Mouse (Mus musculus) Patski (cell line): Measurements from ENCODE around the gene Vmo1. TPM values are rescaled to one million over a fixed set of nuclear protein-coding genes. Genes with fewer than 3 reads are reported as not detected.

Experiments used
- ATAC-seq: fragments of 100-300 bp; one replicate; pipeline ENCODE4 v1.8.0; 2021
- CTCF ChIA-PET: fragments of 350-600 bp; sonication (Branson Sonifier 250); formaldehyde crosslinking; loops from one replicate; lab custom pipeline; 2022; ENCODE audit warnings: inconsistent platforms; lab: Charles Lee
- POLR2A ChIA-PET: fragments of 350-600 bp; sonication (Branson Sonifier 250); formaldehyde crosslinking; loops from one replicate; lab custom pipeline; 2022; ENCODE audit warnings: antibody characterized with exemption, inconsistent platforms; lab: Charles Lee
- DNase-seq: peaks from one replicate; pipeline ENCODE4 v3.0.0-alpha.2; 2011; ENCODE audit warnings: low read depth, low spot score
- H3K27me3 ChIP-seq: fragments of 371-371 bp; one replicate; pipeline ENCODE4 v1.5.1; 2021
- CTCF ChIP-seq: fragments of 100-300 bp; IDR thresholded peaks from one replicate; pipeline ENCODE4 v1.5.1; 2021
- in situ Hi-C: fragments of 300-500 bp; cut with MboI; formaldehyde crosslinking; loops from 3 replicates; pipeline ENCODE4 v1.11.1; 2018; ENCODE audit warnings: low pct_unique_long_range_greater_than_20kb, mixed read lengths
- polyA plus RNA-seq: library from polyadenylated mRNA; unstranded; gene quantifications from one replicate; pipeline ENCODE4 v1.2.3, GENCODE M21; 2021

Gene Vmo1
- polyA plus RNA-seq, 1 experiment from 2014 or later, result not detected

DNA sequence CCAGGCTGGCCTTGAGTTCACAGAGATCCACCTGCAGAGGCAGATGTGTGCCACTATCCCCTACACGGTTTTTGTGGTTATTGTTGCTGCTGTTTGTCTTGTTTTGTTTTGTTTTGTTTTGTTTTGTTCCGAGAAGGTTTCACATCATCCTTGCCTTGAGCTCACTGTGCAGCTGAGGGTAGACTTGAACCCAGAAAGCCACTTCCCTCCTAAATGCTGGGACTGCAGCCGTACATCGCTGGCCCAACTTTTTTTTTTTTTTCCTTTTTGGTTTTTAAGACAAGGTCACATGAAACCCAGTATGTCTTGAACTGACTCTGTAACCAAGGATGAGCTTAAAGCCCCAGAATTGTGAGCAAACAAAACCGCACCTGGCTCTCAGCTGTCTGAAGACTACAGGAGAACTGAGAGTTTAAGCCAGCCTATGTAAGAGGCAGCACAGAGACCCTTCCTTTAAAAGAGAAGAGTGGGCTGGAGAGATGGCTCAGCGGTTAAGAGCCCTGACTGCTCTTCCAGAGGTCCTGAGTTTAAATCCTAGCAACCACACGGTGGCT lies 7.4 kb downstream of the Vmo1 start:
- H3K27me3 ChIP-seq, result peaks cover 6% of the 10 kb centered on the region
- in situ Hi-C loops, result loop anchor here (5.0 kb wide), 1 partner anchor 90 kb away; no protein-coding TSS in a partner anchor
- ChIA-PET CTCF (interaction anchor here (1.1 to 2.5 kb wide), 2 partner anchors 75 to 92 kb away, joined by 4 to 9 read pairs; partner anchors contain the start of gene Arrb2), POLR2A (interaction anchor here (0.6 to 1.6 kb wide), 5 partner anchors 12 to 98 kb away, joined by 3 to 6 read pairs (median 3); no protein-coding TSS in a partner anchor)
- no peak for TF ChIP-seq CTCF
- ATAC-seq (no peak), DNase-seq (no peak)

DNA sequence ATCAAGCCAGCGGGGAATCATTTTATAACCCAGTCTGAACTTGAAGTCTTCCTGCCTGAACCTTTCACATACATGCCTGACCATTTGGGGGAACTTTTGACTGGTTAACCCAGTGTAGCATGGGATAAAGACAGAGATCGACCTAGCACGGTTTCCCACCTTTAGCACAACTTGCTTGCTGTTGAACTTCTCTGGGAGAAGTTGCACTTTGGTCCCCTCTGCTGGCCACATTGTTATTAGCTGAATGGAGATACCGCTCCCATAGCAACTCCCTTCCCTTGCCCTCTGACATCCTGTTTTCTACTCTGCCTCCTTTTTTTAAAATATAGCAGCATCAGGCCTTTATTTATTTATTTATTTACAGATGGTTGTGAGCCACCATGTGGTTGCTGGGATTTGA lies 8.0 kb downstream of the Vmo1 start:
- peaks cover 6% of the 10 kb centered on the region for H3K27me3 ChIP-seq
- DNase-seq (no peak), ATAC-seq (no peak)
- in situ Hi-C loops, result loop anchor here (5.0 kb wide), 1 partner anchor 89 kb away; no protein-coding TSS in a partner anchor
- TF ChIP-seq CTCF, result peak; percentile 85
- ChIA-PET POLR2A (interaction anchor here (0.7 to 1.0 kb wide), 2 partner anchors 74 to 99 kb away, joined by 3 read pairs; no protein-coding TSS in a partner anchor), CTCF (interaction anchor here (1.1 to 2.5 kb wide), 2 partner anchors 74 to 91 kb away, joined by 4 to 9 read pairs; partner anchors contain the start of gene Arrb2)

DNA sequence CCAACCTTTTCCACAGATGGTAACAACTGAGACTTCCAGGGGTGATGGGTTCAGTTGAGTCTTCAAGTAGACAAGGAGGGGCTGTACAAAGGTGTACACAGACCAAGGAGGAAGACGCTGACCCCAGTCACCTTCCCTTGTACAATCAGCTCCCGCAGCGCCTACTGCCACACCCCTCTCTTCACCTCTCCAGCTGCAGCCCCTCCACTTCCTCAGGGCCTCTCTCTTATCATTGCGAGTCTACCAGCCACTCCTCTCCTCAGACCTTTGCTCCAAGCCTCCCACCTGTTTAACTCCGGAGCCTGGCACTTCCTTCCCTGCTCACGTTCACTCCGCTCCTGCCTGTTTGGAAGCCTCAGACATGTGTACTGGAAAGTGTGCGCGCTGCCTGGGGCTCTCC lies 9.4 kb downstream of the Vmo1 start, which contains the start of gene Tm4sf5:
Gene Tm4sf5 (plus strand): TSS at position 275 of the 400 bp plus-strand sequence.
- DNase-seq (no peak), ATAC-seq (no peak)
- ChIA-PET CTCF (interaction anchor here (0.8 to 1.6 kb wide), 4 partner anchors 52 to 92 kb away, joined by 3 to 5 read pairs (median 4); partner anchors contain the start of gene Arrb2), POLR2A (interaction anchor here (0.7 kb wide), 1 partner anchor 569 kb away, joined by 3 read pairs; no protein-coding TSS in a partner anchor)
- no peak for TF ChIP-seq CTCF
- in situ Hi-C loops, result loop anchor here (5.0 kb wide), 2 partner anchors 53 to 88 kb away; partner anchors contain the start of gene Med11
- peaks cover 6% of the 10 kb centered on the region for H3K27me3 ChIP-seq

DNA sequence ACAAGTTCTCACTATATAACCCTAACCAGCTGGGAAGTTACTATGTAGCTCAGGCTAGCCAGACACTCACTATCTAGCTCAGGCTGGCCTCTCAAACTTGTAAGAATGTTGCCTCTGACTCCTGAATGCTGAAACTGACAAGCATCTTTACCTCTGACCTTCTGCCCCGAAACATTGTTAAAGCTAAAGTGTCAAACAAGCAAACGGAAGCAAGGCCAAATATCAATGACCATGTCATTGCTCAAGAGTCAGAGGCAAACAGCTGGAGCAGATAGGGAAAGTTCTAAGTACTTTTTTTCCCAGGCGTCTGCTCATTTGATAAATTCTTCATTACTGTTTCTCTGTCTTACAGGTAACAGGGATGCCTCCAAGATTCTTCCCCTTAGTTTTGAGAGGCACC lies 12.4 kb downstream of the Vmo1 start:
- ATAC-seq, result no peak
- CTCF ChIA-PET, result interaction anchor here (0.9 to 1.1 kb wide), 4 partner anchors 14 to 70 kb away, joined by 3 to 4 read pairs (median 4); partner anchors contain the start of genes Arrb2 and Med11
- no peak for TF ChIP-seq CTCF
- no peak for DNase-seq
- in situ Hi-C loops, result loop anchor here (5.0 kb wide), 1 partner anchor 50 kb away; the partner anchor contains the start of gene Med11
- POLR2A ChIA-PET, result no interaction called here
- H3K27me3 ChIP-seq, result no peaks in the 10 kb centered on the region

DNA sequence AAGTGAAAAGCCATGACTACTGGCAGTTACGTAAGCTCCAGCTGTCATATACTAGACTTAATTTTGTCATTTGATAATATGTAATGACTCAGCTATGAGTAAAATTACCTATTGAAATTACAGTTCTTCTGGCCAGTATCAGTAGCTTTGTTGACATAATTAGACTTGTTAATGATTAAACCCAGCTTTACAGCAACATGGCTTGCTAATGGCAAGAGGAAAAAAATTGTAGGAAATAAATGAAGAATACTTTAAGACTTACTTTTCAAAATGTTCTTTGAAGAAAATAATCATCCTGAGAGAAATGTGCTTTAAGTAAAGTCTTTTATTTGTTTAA lies 14.0 kb downstream of the Vmo1 start:
- no peak for TF ChIP-seq CTCF
- no peaks in the 10 kb centered on the region for H3K27me3 ChIP-seq
- CTCF ChIA-PET, result interaction anchor here (0.8 to 2.0 kb wide), 17 partner anchors 12 to 89 kb away, joined by 3 to 16 read pairs (median 4); partner anchors contain the start of genes Arrb2 and Med11
- POLR2A ChIA-PET, result interaction anchor here (1.1 kb wide), 1 partner anchor 48 kb away, joined by 3 read pairs; the partner anchor contains the start of gene Med11
- DNase-seq (no peak), ATAC-seq (no peak)
- in situ Hi-C loops, result loop anchor here (5.0 kb wide), 1 partner anchor 48 kb away; the partner anchor contains the start of gene Med11

DNA sequence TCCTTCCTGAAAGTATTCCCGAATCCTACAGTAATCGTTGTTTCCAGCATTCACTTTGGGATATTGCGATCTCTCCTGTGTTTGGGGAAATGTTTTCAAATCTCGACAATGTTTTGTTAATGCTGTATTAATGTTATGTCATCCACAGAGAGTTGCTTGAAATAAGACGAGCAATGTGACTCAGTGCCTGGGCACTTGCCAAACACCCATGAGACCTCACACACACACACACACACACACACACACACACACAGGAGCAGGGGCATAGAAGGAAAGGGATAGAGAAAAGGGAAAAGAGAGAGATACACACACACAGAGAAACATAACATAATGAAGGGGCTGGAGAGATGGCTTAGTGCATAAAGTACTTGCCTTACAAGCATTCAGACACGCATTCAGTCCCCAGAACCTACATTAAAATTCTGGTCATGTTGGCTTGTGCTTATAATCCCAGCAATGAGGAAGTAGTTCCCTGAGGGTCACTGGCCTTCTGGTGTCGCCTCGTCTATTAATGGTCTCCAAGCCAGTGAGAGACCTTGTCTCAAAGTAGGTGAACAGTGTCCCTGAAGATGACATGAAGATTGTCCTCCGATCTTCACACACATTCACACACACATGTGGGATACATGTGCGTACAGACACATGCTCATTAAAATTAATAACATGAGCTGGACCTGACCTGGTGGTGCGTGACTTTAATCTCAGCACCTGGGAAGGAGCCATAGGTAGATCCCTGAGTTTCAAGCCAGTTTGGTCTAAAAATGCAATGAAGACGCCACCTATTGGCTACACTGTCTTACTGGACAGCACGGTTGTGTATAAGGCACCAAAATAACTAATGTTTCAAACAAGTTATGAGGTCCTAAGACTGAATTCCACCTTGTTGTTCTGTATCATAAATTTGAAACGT lies 14.6 kb downstream of the Vmo1 start:
- peak; percentile 79 for TF ChIP-seq CTCF
- ATAC-seq (no peak), DNase-seq (no peak)
- ChIA-PET POLR2A (no interaction called here), CTCF (interaction anchor here (0.8 to 2.4 kb wide), 20 partner anchors 10 to 89 kb away, joined by 3 to 16 read pairs (median 4); partner anchors contain the start of genes Arrb2 and Med11)
- in situ Hi-C loops, result loop anchor here (5.0 kb wide), 1 partner anchor 48 kb away; the partner anchor contains the start of gene Med11
- H3K27me3 ChIP-seq, result no peaks in the 10 kb centered on the region

DNA sequence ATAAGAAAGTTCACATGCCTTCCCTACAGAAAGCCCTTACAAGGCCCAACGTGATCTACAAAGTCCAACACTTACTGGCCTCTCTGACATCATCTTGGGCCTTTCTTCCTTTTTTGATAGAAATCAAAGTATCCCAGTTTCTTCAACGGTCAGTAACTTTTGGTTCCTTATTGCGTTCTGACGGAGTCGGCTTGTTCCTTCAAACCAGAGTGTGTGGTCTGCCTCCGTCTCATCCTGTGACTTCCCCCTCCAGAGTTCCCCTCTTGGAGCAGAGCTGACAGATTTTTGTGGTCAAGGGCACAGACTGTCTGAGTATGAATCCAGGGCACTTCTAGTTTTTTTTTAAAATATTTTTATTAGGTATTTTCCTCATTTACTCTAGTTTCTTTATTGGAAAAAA lies 24.7 kb downstream of the Vmo1 start:
- ChIA-PET CTCF (interaction anchor here (1.1 to 1.4 kb wide), 3 partner anchors 9 to 15 kb away, joined by 3 to 5 read pairs (median 3); no protein-coding TSS in a partner anchor), POLR2A (no interaction called here)
- no peaks in the 10 kb centered on the region for H3K27me3 ChIP-seq
- in situ Hi-C loops, result no loop called here
- TF ChIP-seq CTCF, result no peak
- no peak for DNase-seq
- ATAC-seq, result no peak

DNA sequence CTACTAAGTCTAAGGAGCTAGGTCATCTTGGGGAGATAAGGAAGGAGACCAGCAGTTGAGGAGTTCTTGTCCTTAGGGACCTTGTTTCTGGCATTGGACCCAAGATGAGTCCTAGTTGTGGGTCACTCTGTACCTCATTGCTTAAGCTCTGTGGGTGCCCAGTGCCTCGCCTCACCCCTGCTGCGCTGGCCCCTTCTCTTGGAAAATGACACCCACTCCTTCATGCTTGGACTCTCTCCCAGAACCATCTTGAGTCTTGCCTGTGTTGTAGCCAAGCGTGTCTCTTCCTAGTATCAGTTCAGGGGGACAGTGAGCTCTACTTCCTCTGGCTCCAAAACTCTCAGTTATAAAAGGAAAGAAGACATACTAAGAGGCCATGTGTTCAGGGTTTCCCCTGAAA lies 25.3 kb downstream of the Vmo1 start:
- ChIA-PET POLR2A (no interaction called here), CTCF (interaction anchor here (1.1 to 1.9 kb wide), 4 partner anchors 9 to 14 kb away, joined by 3 to 5 read pairs (median 4); no protein-coding TSS in a partner anchor)
- TF ChIP-seq CTCF, result no peak
- no peak for ATAC-seq
- no peak for DNase-seq
- no peaks in the 10 kb centered on the region for H3K27me3 ChIP-seq
- in situ Hi-C loops, result no loop called here

DNA sequence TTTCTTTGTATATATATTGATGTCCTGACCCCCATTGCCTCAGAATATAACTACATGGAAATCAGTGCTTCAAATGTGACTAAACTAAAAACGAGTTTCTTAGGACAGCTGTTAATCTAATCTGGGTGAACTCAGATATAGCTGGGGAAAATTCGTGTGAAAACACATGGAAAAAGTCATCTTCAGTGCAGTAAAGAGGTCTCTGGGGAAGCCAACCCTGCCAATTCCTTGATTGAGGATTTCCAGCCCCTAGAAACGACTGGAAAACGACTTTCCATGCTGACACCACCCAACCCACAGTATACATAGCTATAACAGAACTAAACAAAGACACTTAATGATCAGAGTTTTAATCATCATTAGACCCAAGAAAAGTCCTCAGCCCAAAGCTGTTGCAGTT lies 26.6 kb downstream of the Vmo1 start:
- CTCF ChIA-PET, result interaction anchor here (0.8 to 1.9 kb wide), 6 partner anchors 8 to 35 kb away, joined by 3 to 4 read pairs (median 3); no protein-coding TSS in a partner anchor
- in situ Hi-C loops, result no loop called here
- TF ChIP-seq CTCF, result no peak

More for the DNA sequence above, 26.6 kb downstream of the Vmo1 start:
- DNase-seq, result no peak
- H3K27me3 ChIP-seq, result no peaks in the 10 kb centered on the region
- ATAC-seq, result no peak
- POLR2A ChIA-PET, result no interaction called here
